Mouse (Mus musculus): ENCODE results near the gene Tapbp. TPM values are rescaled to one million over a fixed set of nuclear protein-coding genes. Genes with fewer than 3 reads are reported as not detected.

The Tapbp gene
- total RNA-seq, 2 experiments from 2014 or later, result 43.2 to 43.9 TPM

GRCm38 (mm10) chr17:33962876-33963275, 47.2 kb downstream of the Tapbp start:
- no peak for DNase-seq (ENCODE audit: low spot score in 2 of 2)

DNA sequence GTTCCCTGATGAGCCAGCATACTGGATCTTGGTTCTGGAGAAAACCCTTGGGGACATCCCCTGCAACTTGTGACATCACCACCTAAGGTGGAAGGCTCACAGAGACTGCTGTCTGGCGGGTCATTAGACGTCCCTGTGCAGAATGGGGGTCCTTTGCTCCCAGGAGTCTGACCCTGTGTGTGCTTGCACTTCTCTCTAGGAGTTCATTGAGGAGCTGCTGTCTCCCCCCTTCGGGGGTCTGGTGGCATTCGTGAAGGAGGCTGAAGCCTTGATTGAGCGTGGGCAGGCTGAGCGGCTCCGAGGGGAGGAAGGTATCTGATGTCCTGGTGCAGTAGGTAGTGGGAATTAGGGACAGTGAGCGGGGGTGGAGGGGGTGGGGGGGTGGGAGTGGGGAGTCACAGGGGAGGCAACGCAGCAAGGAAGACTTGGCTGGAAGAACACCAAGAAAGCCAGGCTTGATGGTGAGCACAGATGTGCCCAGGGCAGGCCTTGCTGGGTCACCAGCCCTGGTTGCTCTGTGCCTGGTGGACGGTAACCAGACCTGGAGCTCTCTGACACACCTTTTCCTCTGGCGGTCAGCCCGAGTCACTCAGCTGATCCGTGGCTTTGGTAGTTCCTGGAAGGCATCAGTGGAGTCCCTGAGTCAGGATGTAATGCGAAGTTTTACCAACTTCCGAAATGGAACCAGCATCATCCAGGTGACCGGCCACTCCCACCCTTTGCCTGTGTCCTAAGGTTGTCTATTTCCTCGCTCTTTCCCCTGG, 49.6 kb downstream of the Tapbp start:
- no peak for DNase-seq (ENCODE audit: low spot score in 2 of 2)

GRCm38 (mm10) chr17:33965846-33966550, 50.3 kb downstream of the Tapbp start:
- DNase-seq (ENCODE audit: low spot score in 2 of 2), result no peak

DNA sequence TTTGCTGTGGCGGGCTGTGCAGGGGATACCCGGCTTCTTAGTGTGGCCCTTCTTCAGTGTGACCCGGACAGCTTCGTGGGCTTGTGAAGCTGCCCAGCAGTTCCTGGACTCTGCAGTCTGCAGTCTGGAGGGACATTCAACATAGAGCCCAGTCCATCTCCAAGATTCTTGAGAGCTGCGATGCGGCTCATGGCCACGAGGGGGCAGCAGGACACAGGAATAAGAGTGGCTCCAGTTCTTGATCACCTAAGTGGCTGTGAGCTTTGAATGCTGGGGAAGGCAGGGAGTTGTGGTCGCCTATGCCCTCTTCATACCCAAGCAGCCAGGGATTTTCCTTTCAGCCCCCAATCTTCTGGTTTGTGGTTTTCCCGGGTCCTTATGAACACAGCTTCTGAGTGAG, 52.8 kb downstream of the Tapbp start:
- peak in 1 of 2 experiments; percentile 72 for DNase-seq (ENCODE audit: low spot score in 2 of 2)

GRCm38 (mm10) chr17:33968927-33969326, 53.2 kb downstream of the Tapbp start:
- no peak for DNase-seq (ENCODE audit: low spot score in 2 of 2)

DNA sequence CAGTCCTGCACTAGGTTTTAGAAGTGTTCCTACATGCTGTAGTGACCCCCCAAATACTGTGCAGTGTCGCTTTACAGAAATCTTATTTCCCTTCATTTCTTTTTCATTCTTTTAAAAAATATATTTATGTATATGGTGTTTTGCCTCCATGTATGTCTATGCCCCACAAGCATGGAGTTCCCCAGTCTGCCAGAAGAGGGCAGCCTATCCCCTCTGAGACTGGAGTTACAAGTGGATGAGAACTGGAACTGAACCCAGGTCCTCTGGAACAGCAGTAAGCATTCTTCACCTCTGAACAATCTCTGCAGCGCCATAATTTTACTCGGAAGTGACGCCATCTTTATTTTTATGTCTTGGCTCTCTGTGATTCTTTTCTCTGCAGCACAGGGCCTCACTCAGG, 53.7 kb downstream of the Tapbp start:
- no peak for DNase-seq (ENCODE audit: low spot score in 2 of 2)

GRCm38 (mm10) chr17:33972691-33973090, 57.0 kb downstream of the Tapbp start:
- DNase-seq (ENCODE audit: low spot score in 2 of 2), result no peak

DNA sequence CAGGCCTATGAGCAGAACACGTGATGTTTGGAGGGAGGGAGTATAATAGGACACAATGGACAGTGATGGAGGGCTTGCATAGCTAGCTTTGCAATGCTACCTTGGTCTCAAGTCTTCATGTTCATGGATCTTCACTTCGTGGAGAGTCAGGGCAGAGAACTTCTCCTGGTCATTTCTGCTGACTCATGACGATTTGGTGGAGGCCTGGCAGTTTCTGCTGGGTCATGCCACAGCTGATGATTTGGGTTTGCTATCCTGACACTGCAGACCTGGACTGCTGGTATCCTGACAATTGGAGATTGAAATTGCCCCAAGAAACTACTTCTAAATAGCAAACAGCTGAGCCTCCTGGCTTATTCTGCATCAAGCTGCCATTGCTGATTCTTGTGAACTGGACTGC, 57.9 kb downstream of the Tapbp start:
- DNase-seq (ENCODE audit: low spot score in 2 of 2), result no peak

GRCm38 (mm10) chr17:33977861-33978557, 62.3 kb downstream of the Tapbp start:
- no peak for DNase-seq (ENCODE audit: low spot score in 2 of 2)

- DNase-seq (ENCODE audit: low spot score in 2 of 2), result peak in 1 of 2 experiments; percentile 55
Observed at GRCm38 (mm10) chr17:33978631-33979031, 62.9 kb downstream of the Tapbp start.

Small RNAs within 50 kb of the gene (microRNA-seq; reads per million reads assigned to microRNA genes)
- gene Gm27740, result not detected

Other genes with a start within 250 kb of the Tapbp start
- gene Hnrnpm, start 229.0 kb upstream of the Tapbp start, total RNA-seq (2021), result 100 to 1,000 TPM; 145 to 171 TPM
- 10 to 100 TPM; 67.5 to 67.8 TPM for gene March2, start 197.2 kb upstream of the Tapbp start, total RNA-seq (2021)
- gene Rab11b, start 155.4 kb upstream of the Tapbp start, total RNA-seq (2021), result 100 to 1,000 TPM; 194 to 218 TPM
- 10 to 100 TPM; 22.5 to 43.8 TPM for gene Angptl4, start 134.1 kb upstream of the Tapbp start, total RNA-seq (2021)
- 10 to 100 TPM; 31.6 to 33.4 TPM for gene Kank3, start 105.4 kb upstream of the Tapbp start, total RNA-seq (2021)
- 1,000 to 10,000 TPM; 1,603 to 1,661 TPM for gene Rps28, start 91.3 kb upstream of the Tapbp start, total RNA-seq (2021)
- gene Ndufa7, start 91.3 kb upstream of the Tapbp start, total RNA-seq (2021), result 100 to 1,000 TPM; 292 to 312 TPM
- 10 to 100 TPM; 14.1 to 16.5 TPM for gene Cd320, start 72.8 kb upstream of the Tapbp start, total RNA-seq (2021)
- gene Gm7029, start 42.1 kb upstream of the Tapbp start, total RNA-seq (2021), result not detected
- gene Kifc1, start 25.2 kb upstream of the Tapbp start, total RNA-seq (2021), result 10 to 100 TPM; 16.5 to 18.9 TPM
- not detected for gene Platr17, start 10.8 kb upstream of the Tapbp start, total RNA-seq (2021)
- gene Daxx, start 6.5 kb upstream of the Tapbp start, total RNA-seq (2021), result 10 to 100 TPM; 21.9 to 24.9 TPM
- 10 to 100 TPM; 24.9 to 26.8 TPM for gene Zbtb22, start within 50 bp of the Tapbp start, total RNA-seq (2021)
- gene Rgl2, start 13.6 kb downstream of the Tapbp start, total RNA-seq (2021), result 10 to 100 TPM; 43.2 to 48.4 TPM
- gene Pfdn6, start 24.4 kb downstream of the Tapbp start, total RNA-seq (2021), result 10 to 100 TPM; 73.2 to 74.5 TPM
- gene Wdr46, start 24.8 kb downstream of the Tapbp start, total RNA-seq (2021), result 10 to 100 TPM; 18.8 to 20.0 TPM
- gene B3galt4, start 35.6 kb downstream of the Tapbp start, total RNA-seq (2021), result 1 to 10 TPM; 3.8 to 4.5 TPM
- 10 to 100 TPM; 37.4 to 38.6 TPM for gene Vps52, start 39.9 kb downstream of the Tapbp start, total RNA-seq (2021)
- gene Rps18, start 40.1 kb downstream of the Tapbp start, total RNA-seq (2021), result 100 to 1,000 TPM; 863 to 945 TPM
- 10 to 100 TPM; 38.8 to 51.5 TPM for gene H2-K1, start 84.4 kb downstream of the Tapbp start, total RNA-seq (2021)
- gene Ring1, start 108.8 kb downstream of the Tapbp start, total RNA-seq (2021), result 10 to 100 TPM; 19.3 to 20.9 TPM
- gene H2-Ke6, start 112.2 kb downstream of the Tapbp start, total RNA-seq (2021), result 10 to 100 TPM; 60.4 to 61.7 TPM
- gene Slc39a7, start 115.8 kb downstream of the Tapbp start, total RNA-seq (2021), result 100 to 1,000 TPM in 1 of 2 experiments, 10 to 100 TPM in 1; 98.5 to 107 TPM
- 10 to 100 TPM; 43.6 to 49.4 TPM for gene Rxrb, start 115.9 kb downstream of the Tapbp start, total RNA-seq (2021)
- 10 to 100 TPM; 45.4 to 77.3 TPM for gene Col11a2, start 123.5 kb downstream of the Tapbp start, total RNA-seq (2021)
- gene H2-Oa, start 176.4 kb downstream of the Tapbp start, total RNA-seq (2021), result not detected
- 1 to 10 TPM; 7.6 to 8.7 TPM for gene H2-DMa, start 203.6 kb downstream of the Tapbp start, total RNA-seq (2021)
- 100 to 1,000 TPM; 125 to 136 TPM for gene Brd2, start 206.7 kb downstream of the Tapbp start, total RNA-seq (2021)
- under 1 TPM; 0.36 to 0.37 TPM for gene H2-DMb2, start 227.4 kb downstream of the Tapbp start, total RNA-seq (2021)
- 1 to 10 TPM in 1 of 2 experiments, under 1 TPM in 1; 0.70 to 1.4 TPM for gene H2-DMb1, start 237.2 kb downstream of the Tapbp start, total RNA-seq (2021)

Data from gastrocnemius, postnatal 4 days (tissue).